Mouse (Mus musculus) gonadal fat pad, adult 2 months (tissue): ENCODE results near the gene Fastkd3. TPM values are rescaled to one million over a fixed set of nuclear protein-coding genes. Genes with fewer than 3 reads are reported as not detected.

ENCODE experiments used
- DNase-seq: peaks from one replicate; pipeline ENCODE4 v3.0.0-alpha.2; 2012; ENCODE audit warnings: low read depth
- polyA plus RNA-seq: library from polyadenylated mRNA; depleted of rRNA; stranded (reverse); fragments of >200 nt; gene quantifications from 2 replicates; pipeline ENCODE4 v1.2.3, GENCODE M21; 2012; rRNA removed

Fastkd3 gene
- polyA plus RNA-seq, 1 experiment: 17.2 TPM

- DNase-seq: no peak
Observed at GRCm38 (mm10) chr13:68607652-68608405, 25.8 kb downstream of the Fastkd3 start.

- no peak for DNase-seq
Observed at GRCm38 (mm10) chr13:68622792-68623191, 40.8 kb downstream of the Fastkd3 start.

GRCm38 (mm10) chr13:68627041-68627440, 45.0 kb downstream of the Fastkd3 start:
- no peak for DNase-seq

Other genes starting within 250 kb of the Fastkd3 start
- 14.4 and 15.6 TPM in 2 replicates for gene Mtrr, start 85 bp upstream of the Fastkd3 start, polyA plus RNA-seq
- 0.51 and 0.62 TPM in 2 replicates for gene 1700001L19Rik, start 15.2 kb downstream of the Fastkd3 start, polyA plus RNA-seq